Comparison of ENCODE assay signal across 12 mouse cellular contexts in genomic region chr10:119063209-119063699, GRCm38 (mm10).
DNase-seq lines count a peak whose midpoint lies in the region; ATAC-seq and TF ChIP-seq lines count a peak whose summit lies in the region.
"Had no signal": no experiment of that assay in that cellular context is flagged by ENCODE, and none has a peak within 500 bp of the region (broad histone marks: within the 10 kb centered on the region; RNA-seq: fewer than 3 reads in every experiment).

No protein-coding gene starts in this region.

- peak; percentile 84 for ATAC-seq in lung, postnatal 0 days
- peak; percentile 78 for ATAC-seq in liver, embryonic 11.5 days (replicated peaks; ENCODE audit: low FRiP score)
- no peak for ATAC-seq in granulocyte monocyte progenitor cell, adult 5-6 weeks (replicated peaks; ENCODE audit: poor library complexity, severe bottlenecking)
- ATAC-seq: forebrain, postnatal 0 days had no signal

- H3K27me3 ChIP-seq in lung, postnatal 0 days (replicated peaks; ENCODE audit: insufficient read depth, low read length), result no peaks in the 10 kb centered on the region
- no peaks in the 10 kb centered on the region for H3K27me3 ChIP-seq in liver, embryonic 11.5 days (replicated peaks; ENCODE audit: control insufficient read depth, insufficient read depth, low read length)
- H3K27me3 ChIP-seq: embryonic facial prominence, embryonic 15.5 days had no signal

- no peaks in the 10 kb centered on the region for H3K9me3 ChIP-seq in lung, postnatal 0 days (ENCODE audit: low read length)
- no peaks in the 10 kb centered on the region for H3K9me3 ChIP-seq in liver, embryonic 11.5 days (ENCODE audit: control insufficient read depth, low read length)
- H3K9me3 ChIP-seq: embryonic facial prominence, embryonic 15.5 days; midbrain, embryonic 10.5 days had no signal

- H3K4me1 ChIP-seq in lung, postnatal 0 days (ENCODE audit: insufficient read depth, low read depth, low read length), result peaks cover 3% of the 10 kb centered on the region; the same call in 1 of the 2 replicates
- peaks cover 28% of the 10 kb centered on the region for H3K4me1 ChIP-seq in liver, embryonic 11.5 days (replicated peaks; ENCODE audit: control insufficient read depth, insufficient read depth, low read length)
- H3K4me1 ChIP-seq: midbrain, embryonic 10.5 days had no signal

- 53% methylated on average over 14 of the region's 14 CpGs for WGBS in lung, postnatal 0 days
- WGBS in liver, embryonic 11.5 days, result 49% methylated on average over 14 of the region's 14 CpGs

- TF ChIP-seq CTCF in lung, postnatal 0 days (IDR thresholded peaks at IDR 0.05), result no peak

- no peak overlapping the region for H3K4me3 ChIP-seq in lung, postnatal 0 days (ENCODE audit: low read depth, low read length)
- no peak overlapping the region for H3K4me3 ChIP-seq in liver, embryonic 11.5 days (ENCODE audit: low read depth, low read length)
- H3K4me3 ChIP-seq: embryonic facial prominence, embryonic 15.5 days; midbrain, embryonic 10.5 days had no signal

- intact Hi-C loops in left cerebral cortex, postnatal 14 days (cut with DNase I), result loop anchor here (10.0 kb wide), 1 partner anchor 88 kb away; no protein-coding TSS in a partner anchor

- no peaks in the 10 kb centered on the region for H3K36me3 ChIP-seq in lung, postnatal 0 days (ENCODE audit: insufficient read depth, low read length)
- H3K36me3 ChIP-seq in liver, embryonic 11.5 days (ENCODE audit: control insufficient read depth, insufficient read depth, low read length), result no peaks in the 10 kb centered on the region
- H3K36me3 ChIP-seq: embryonic facial prominence, embryonic 15.5 days; midbrain, embryonic 10.5 days had no signal

- H3K27ac ChIP-seq in lung, postnatal 0 days (ENCODE audit: low read length), result peak overlapping the region; percentile 52; the same call in 1 of the 2 replicates
- peak overlapping the region; percentile 28; the same call in 1 of the 2 replicates for H3K27ac ChIP-seq in liver, embryonic 11.5 days (ENCODE audit: low read depth, low read length)
- H3K27ac ChIP-seq: embryonic facial prominence, embryonic 15.5 days; midbrain, embryonic 10.5 days had no signal

- DNase-seq in adrenal gland, adult (ENCODE audit: inconsistent age in 2 of 2, low spot score in 1 of 2), result peak; percentile 68 to 90
- DNase-seq in adrenal gland, postnatal 4 days (ENCODE audit: low spot score in 2 of 2), result no peak
- DNase-seq in lung, postnatal 0 days (ENCODE audit: low spot score), result peak; percentile 77
- DNase-seq in lung, postnatal 14 days, result no peak
- peak; percentile 46 for DNase-seq in liver, embryonic 11.5 days (ENCODE audit: low spot score)
- DNase-seq in left cerebral cortex, postnatal 14 days (ENCODE audit: low spot score in 2 of 2), result no peak
- no peak for DNase-seq in right cerebral cortex, postnatal 36 days (ENCODE audit: low spot score in 2 of 2)
- DNase-seq: cerebellum, postnatal 36 days; forebrain, postnatal 0 days had no signal

- no peak overlapping the region for H3K4me2 ChIP-seq in lung, postnatal 0 days (replicated peaks; ENCODE audit: low read depth, low read length)
- H3K4me2 ChIP-seq in liver, embryonic 11.5 days, result no peak overlapping the region
- H3K4me2 ChIP-seq: embryonic facial prominence, embryonic 15.5 days had no signal

- H3K9ac ChIP-seq in lung, postnatal 0 days (replicated peaks; ENCODE audit: low read depth), result no peak overlapping the region
- no peak overlapping the region for H3K9ac ChIP-seq in liver, embryonic 11.5 days (ENCODE audit: low read depth, low read length)
- H3K9ac ChIP-seq: embryonic facial prominence, embryonic 15.5 days; forebrain, postnatal 0 days had no signal

- peak; percentile 94 for TF ChIP-seq EP300 in lung, postnatal 0 days (IDR thresholded peaks at IDR 0.05)

Comparison
In these comparisons a context has a peak if more than half of its experiments do, and no peak if none do; other contexts are left out.
1. DNase-seq: peak in adrenal gland, adult (2 of 2), lung, postnatal 0 days (single experiment) and liver, embryonic 11.5 days (single experiment); none in adrenal gland, postnatal 4 days (0 of 2), lung, postnatal 14 days (single experiment), left cerebral cortex, postnatal 14 days (0 of 2) and right cerebral cortex, postnatal 36 days (0 of 2).